Mouse (Mus musculus) limb, embryonic 15.5 days (tissue): ENCODE results near the gene Pars2. TPM values are rescaled to one million over a fixed set of nuclear protein-coding genes. Genes with fewer than 3 reads are reported as not detected.

Source experiments
- ATAC-seq: fragments of 200-750 bp; cut with Nextera tagmentation; 2 replicates; pipeline ENCODE4 v1.8.0; 2017; ENCODE audit warnings: low read depth, moderate TSS enrichment; ENCODE audit not compliant: insufficient number of reproducible peaks, low FRiP score, low TSS enrichment
- H3K27ac ChIP-seq: fragments of 300-500 bp; sonication (generic); 2 replicates; pipeline ENCODE4 v1.5.1; 2015; ENCODE audit warnings: moderate library complexity, mild to moderate bottlenecking, inconsistent platforms
- H3K27me3 ChIP-seq: fragments of 300-500 bp; sonication (generic); 2 replicates; pipeline ENCODE4 v1.6.1; 2015; ENCODE audit warnings: inconsistent platforms
- H3K36me3 ChIP-seq: fragments of 300-500 bp; sonication (generic); 2 replicates; pipeline ENCODE4 v1.6.1; 2015; ENCODE audit warnings: inconsistent platforms
- H3K4me1 ChIP-seq: fragments of 300-500 bp; sonication (generic); 2 replicates; pipeline ENCODE4 v1.6.1; 2015; ENCODE audit warnings: inconsistent platforms
- H3K4me2 ChIP-seq: fragments of 300-500 bp; sonication (generic); 2 replicates; pipeline ENCODE4 v1.6.1; 2015; ENCODE audit warnings: mild to moderate bottlenecking, inconsistent platforms
- H3K4me3 ChIP-seq: fragments of 300-500 bp; sonication (generic); 2 replicates; pipeline ENCODE4 v1.5.1; 2015; ENCODE audit warnings: mild to moderate bottlenecking, inconsistent platforms
- H3K9ac ChIP-seq: fragments of 300-500 bp; sonication (generic); 2 replicates; pipeline ENCODE4 v1.6.1; 2015; ENCODE audit warnings: inconsistent platforms
- H3K9me3 ChIP-seq: fragments of 300-500 bp; sonication (generic); 2 replicates; pipeline ENCODE4 v1.6.1; 2016; ENCODE audit warnings: inconsistent platforms
- WGBS: fragments of 180-500 bp; shearing (Covaris S2); methylation state at CpG from one replicate; pipeline ENCODE4 v1.1.7; 2015; 5-methylcytosine and 5-hydroxymethylcytosine counted together
- polyA plus RNA-seq: library from polyadenylated mRNA; unstranded; fragments of >200 nt; fragmentation: Nextera tagmentation; extraction: Ambion mirVana; gene quantifications from 2 replicates; pipeline ENCODE4 v1.2.1, GENCODE M21; 2015

Gene Pars2
- 12.4 and 14.0 TPM in 2 replicates for polyA plus RNA-seq

DNA sequence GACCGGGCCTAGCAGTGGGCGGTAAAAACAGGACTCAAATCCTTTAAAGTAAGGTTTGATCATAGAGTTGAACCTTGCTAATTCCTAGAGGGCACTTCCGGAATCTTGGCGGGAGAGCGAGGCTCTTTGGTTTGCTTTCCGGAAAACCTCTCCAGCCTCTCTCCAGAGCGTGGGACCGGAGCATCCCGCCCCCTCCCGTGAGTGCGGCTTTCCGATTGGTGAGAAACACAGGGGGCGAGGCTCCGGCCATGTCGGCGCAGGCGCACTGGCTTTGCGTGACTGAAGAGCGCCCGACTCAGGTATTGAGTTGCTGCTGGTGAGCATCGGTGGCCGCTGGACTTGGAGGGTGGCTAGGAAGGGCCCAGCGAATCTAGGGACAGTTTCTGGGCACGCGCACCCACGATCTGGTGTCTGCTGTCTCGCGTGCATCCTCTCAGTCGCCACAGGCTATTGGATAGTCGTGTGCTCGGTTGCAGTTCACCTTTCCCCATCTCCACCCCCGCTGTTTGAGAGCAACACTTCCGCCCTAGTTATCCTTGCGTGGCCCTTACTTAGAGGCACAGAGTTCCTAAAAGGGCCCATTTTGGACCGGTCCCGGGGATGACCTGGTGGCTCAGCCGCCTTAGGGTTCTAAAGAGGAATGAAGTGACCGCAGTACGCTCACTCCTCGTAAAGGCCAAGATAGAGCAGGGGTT is at the start of gene Pars2:
Gene Pars2 (plus strand): TSS at position 237 of the 695 bp plus-strand sequence.
- H3K4me2 ChIP-seq = peak within 1 kb of the TSS; percentile 88
- WGBS = 2% methylated on average over 40 of the region's 40 CpGs
- H3K27ac ChIP-seq = peak within 1 kb of the TSS; percentile 75
- ATAC-seq = peak; percentile 95
- peaks cover 10% of the 10 kb centered on the region for H3K4me1 ChIP-seq
- no peaks in the 10 kb centered on the region for H3K9me3 ChIP-seq
- peak within 1 kb of the TSS; percentile 65 for H3K4me3 ChIP-seq
- peaks cover 25% of the 10 kb centered on the region for H3K36me3 ChIP-seq
- peak within 1 kb of the TSS; percentile 55 for H3K9ac ChIP-seq
- H3K27me3 ChIP-seq = no peaks in the 10 kb centered on the region

DNA sequence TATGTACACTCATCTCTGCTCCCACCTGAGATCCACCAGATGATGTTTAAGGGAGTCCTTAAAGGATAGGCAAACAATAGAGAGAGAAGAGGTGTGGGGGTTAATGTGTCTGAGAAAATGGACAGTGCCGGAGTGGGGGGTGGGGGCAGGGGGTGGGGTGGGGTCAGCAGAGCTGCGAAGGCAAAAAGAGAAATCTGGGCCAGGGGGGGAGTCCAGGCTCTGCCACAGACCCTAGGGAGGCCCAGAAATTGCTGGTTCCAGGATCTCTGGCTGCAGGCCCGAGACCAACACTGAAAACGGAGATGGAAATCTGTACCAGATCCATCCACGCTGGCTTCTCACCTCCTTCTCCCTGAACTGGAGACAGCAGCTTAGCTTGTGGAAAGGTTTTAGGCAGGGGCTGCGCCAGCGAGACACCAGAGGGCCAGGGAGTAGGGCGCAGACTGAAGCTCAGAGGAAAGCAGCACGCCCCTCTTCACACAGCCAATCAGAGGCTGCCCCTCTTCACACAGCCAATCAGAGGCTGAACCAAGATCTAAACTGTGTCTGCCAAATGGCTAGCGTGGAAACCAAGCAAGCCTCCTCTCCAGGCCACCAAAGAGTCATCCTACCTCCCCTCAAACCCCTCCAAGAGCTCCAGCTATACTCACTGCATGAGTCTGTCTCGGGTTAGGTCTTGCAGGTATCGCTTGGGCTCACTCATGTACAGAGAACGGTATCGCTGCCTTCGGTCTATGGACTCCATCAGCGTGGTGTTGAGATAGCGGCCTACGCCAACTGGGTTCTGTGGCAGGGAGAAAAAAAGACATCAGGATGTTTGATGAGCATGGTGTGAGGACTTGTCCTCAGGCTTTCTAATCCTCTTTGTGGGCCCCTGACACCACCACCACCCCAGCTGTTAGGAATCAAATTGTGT is 44.0 kb upstream of the Pars2 start:
- whole genome bisulfite sequencing = 39% methylated on average over 18 of the region's 18 CpGs
- peaks cover 6% of the 10 kb centered on the region; the same call in 1 of the 2 replicates for H3K4me1 ChIP-seq
- no peaks in the 10 kb centered on the region for H3K27me3 ChIP-seq
- peak overlapping the region; percentile 28 for H3K4me2 ChIP-seq
- peak overlapping the region; percentile 14; the same call in 1 of the 2 replicates for H3K4me3 ChIP-seq
- no peaks in the 10 kb centered on the region for H3K9me3 ChIP-seq
- H3K27ac ChIP-seq = no peak overlapping the region
- peak; percentile 74; the same call in 1 of the 2 replicates for ATAC-seq
- no peak overlapping the region for H3K9ac ChIP-seq
- H3K36me3 ChIP-seq = no peaks in the 10 kb centered on the region

DNA sequence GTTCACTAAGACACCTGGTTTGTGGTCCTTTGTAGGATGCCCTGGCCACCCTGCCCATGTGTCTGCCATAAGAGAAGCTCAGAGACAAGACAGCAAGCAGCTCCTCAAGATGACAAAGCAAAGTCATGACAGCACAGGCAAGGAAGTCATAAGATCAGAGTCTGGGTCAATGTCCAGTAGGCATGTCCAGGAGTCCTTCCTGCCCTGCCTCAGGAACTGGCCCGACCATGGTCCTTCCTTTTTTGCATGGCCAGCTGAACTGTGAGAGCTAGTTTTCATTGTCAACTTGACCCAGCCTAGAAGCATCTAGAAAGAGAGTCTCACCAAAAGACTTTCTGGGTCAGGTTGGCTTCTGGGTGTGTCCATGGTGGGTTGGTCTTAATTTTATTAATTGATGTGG is 43.0 kb upstream of the Pars2 start:
- Histone ChIP-seq H3K36me3 (no peaks in the 10 kb centered on the region), H3K9ac (no peak overlapping the region), H3K27ac (no peak overlapping the region), H3K4me3 (no peak overlapping the region), H3K4me2 (no peak overlapping the region), H3K9me3 (no peaks in the 10 kb centered on the region), H3K4me1 (peaks cover 6% of the 10 kb centered on the region; the same call in 1 of the 2 replicates), H3K27me3 (no peaks in the 10 kb centered on the region)
- 76% methylated on average over 1 of the region's 1 CpGs for WGBS
- no peak for ATAC-seq

DNA sequence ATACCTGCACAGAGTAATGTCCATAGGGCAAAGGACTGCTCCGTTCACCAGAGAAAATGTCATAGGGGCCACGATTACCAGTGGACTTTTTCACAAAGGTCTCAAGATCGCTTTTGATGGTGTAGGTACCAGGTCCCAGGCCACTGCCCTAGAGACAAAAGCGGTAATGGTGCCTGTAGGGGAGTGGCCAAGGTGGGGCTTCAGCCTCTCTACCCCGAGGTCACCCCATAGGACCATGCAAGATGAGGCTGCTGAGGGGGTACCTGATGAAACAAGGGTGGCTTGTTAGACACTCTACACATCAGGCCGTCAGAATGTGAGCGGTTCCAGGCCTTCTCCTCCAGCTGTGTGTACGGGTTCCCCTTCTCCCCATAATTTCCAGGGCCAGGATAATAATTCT is 37.8 kb upstream of the Pars2 start:
- H3K36me3 ChIP-seq = no peaks in the 10 kb centered on the region

DNA sequence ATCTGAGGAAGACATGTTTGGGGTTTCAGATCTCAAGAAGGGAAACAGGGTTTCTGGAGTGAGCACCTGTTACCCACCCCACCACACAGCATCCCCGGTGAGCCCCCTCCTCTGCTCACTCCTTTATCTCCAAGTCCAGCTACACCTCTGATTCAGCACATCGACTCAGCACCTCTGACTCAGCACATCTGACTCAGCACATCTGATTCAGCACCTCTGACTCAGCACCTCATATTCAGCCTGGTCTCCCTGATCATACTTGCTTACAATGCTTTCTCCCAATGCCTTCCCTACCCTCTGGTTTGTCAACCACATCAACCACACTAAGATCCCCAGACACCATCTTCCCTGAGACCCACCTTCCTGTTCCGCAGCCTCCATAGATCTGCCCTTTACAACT is 37.3 kb upstream of the Pars2 start:
- no peak overlapping the region for H3K27ac ChIP-seq
- ATAC-seq = no peak
- no peak overlapping the region for H3K9ac ChIP-seq
- no peak overlapping the region for H3K4me3 ChIP-seq
- no peaks in the 10 kb centered on the region for H3K9me3 ChIP-seq
- no peaks in the 10 kb centered on the region for H3K36me3 ChIP-seq
- H3K27me3 ChIP-seq = no peaks in the 10 kb centered on the region
- WGBS = 77% methylated on average over 3 of the region's 3 CpGs
- H3K4me2 ChIP-seq = no peak overlapping the region
- H3K4me1 ChIP-seq = peaks cover 10% of the 10 kb centered on the region

More for the DNA sequence above, 37.8 kb upstream of the Pars2 start:
- no peak overlapping the region for H3K9ac ChIP-seq
- H3K27me3 ChIP-seq = no peaks in the 10 kb centered on the region
- ATAC-seq = no peak
- no peak overlapping the region for H3K4me2 ChIP-seq
- H3K4me3 ChIP-seq = no peak overlapping the region
- H3K4me1 ChIP-seq = peaks cover 10% of the 10 kb centered on the region
- H3K9me3 ChIP-seq = no peaks in the 10 kb centered on the region
- 75% methylated on average over 8 of the region's 8 CpGs for WGBS
- no peak overlapping the region for H3K27ac ChIP-seq

DNA sequence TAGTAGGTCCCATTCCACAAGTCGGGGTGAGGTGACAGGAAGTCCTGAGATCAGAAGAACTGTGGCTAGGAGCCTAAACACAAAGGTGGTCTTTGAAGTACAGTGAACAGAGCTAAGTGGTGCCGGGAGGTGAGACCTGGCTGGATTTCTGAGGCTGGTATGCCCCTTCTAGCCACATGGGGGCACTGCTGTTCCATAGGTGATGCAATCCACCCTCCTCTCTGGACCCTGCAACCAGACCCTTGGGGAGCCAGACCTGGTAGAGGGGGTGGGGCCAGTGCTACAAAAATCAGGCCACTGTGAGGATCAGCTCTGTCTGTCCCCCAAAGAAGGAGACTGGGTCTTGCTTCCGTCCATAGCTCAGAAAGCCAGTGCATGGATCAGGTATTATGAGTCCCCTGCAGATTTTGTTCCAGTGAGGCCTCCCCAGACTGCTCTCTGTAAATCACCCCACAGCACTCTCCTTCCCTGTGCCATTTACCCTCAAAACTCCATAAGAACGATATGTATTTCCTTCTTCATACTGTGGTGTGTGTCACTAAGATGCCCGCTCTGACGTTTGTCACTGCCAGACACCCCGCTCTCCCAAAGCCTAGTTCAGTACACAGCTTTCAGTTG is 36.6 kb upstream of the Pars2 start:
- Histone ChIP-seq H3K27me3 (no peaks in the 10 kb centered on the region), H3K9ac (no peak overlapping the region), H3K4me3 (no peak overlapping the region), H3K4me1 (peaks cover 10% of the 10 kb centered on the region), H3K9me3 (no peaks in the 10 kb centered on the region), H3K27ac (no peak overlapping the region), H3K4me2 (no peak overlapping the region), H3K36me3 (no peaks in the 10 kb centered on the region)
- 42% methylated on average over 7 of the region's 7 CpGs for WGBS
- peak; percentile 30; the same call in 1 of the 2 replicates for ATAC-seq

DNA sequence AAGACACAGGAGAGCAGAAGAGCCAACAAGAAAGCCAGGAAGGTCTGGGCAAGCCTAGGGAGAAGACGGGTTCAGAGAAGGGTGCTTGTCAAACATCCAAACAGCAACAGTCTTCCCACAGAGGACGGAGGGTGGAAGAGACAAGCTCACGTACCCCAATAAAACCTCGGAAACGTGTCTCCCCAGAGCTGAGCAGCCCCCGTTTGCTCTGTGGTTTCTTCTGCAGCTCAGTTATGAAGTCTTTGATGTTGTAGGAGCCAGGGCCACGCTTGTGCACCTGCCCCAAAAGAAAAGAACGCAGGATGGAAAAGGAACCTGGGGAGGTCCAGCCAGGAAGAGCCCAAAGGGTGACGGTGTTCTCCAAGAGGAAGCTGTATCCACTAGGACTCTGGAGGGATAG is 36.0 kb upstream of the Pars2 start:
- Histone ChIP-seq H3K4me1 (peaks cover 10% of the 10 kb centered on the region), H3K27ac (no peak overlapping the region), H3K9ac (no peak overlapping the region), H3K36me3 (no peaks in the 10 kb centered on the region), H3K27me3 (no peaks in the 10 kb centered on the region), H3K9me3 (no peaks in the 10 kb centered on the region), H3K4me2 (no peak overlapping the region), H3K4me3 (no peak overlapping the region)
- WGBS = 69% methylated on average over 9 of the region's 9 CpGs
- no peak for ATAC-seq

DNA sequence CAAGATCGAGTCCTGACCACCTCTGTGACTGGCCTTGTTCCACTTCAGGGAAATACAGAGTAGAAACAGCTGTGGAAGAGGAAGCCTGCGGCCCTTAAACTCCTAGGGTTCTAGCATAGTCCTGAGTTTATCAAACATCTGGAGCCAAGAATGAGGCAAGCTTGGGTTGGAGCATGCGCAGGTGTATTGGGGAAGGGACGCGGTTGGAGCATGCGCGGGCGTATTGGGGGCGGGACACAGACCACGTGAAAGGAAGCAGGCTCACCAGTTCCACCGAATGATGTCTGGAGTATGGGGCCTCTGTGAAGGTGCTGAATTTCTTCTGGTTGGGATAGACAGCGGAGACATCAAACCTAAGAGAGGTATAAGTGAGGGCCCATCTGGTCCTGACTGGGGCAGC is 35.2 kb upstream of the Pars2 start:
- no peak overlapping the region for H3K4me3 ChIP-seq
- no peak overlapping the region for H3K4me2 ChIP-seq
- no peak overlapping the region for H3K27ac ChIP-seq
- peaks cover 10% of the 10 kb centered on the region for H3K4me1 ChIP-seq
- ATAC-seq = no peak
- 76% methylated on average over 12 of the region's 12 CpGs for WGBS
- no peak overlapping the region for H3K9ac ChIP-seq
- H3K36me3 ChIP-seq = no peaks in the 10 kb centered on the region
- H3K27me3 ChIP-seq = no peaks in the 10 kb centered on the region
- H3K9me3 ChIP-seq = no peaks in the 10 kb centered on the region

DNA sequence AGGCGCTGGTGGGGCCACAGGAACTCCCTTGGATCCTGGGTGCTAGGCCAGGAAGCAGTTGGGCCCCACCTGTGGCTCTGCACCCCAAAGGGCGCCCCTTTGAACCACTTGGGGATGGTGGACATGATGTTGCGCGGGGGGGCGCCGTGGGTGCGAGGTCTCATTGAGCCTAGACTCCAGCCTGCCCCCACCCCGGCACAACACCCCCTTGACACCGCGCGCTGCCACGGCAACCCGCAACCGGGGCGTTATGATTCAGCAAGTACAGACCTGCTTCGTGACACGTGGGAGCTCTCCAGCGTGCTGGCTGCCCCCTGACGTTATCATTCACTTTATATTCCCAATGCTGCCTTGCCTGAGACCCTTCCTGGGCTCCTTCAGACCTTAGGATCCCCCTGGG is 33.8 kb upstream of the Pars2 start, which contains the start of gene Lexm:
Gene Lexm (minus strand): TSS at position 186 of the 400 bp plus-strand sequence.
- H3K4me2 ChIP-seq = peak within 1 kb of the TSS; percentile 42
- ATAC-seq = no peak

DNA sequence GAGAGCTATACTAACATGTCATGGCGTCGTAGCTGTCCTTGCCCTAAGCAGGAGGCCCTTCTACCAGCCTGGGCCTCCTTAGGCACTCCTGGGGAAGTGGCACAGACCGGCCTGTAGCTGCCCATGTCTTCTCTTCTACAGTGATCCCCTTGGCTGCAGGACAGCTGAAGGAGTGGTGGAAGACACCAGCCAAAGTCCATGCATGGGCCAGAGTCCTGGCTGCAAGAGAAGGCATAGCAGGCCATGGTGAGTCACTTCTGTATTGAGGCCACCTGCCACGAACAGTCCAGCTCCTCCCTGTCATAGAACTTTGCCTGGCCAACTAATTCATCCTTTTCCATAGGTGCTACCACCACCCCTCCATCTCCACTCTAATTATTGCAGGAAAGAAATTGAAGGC is 32.0 kb upstream of the Pars2 start:
- Histone ChIP-seq H3K4me3 (no peak overlapping the region), H3K36me3 (no peaks in the 10 kb centered on the region), H3K27me3 (peaks cover 28% of the 10 kb centered on the region), H3K4me2 (no peak overlapping the region), H3K9me3 (no peaks in the 10 kb centered on the region), H3K27ac (no peak overlapping the region), H3K9ac (no peak overlapping the region), H3K4me1 (peaks cover 21% of the 10 kb centered on the region)
- ATAC-seq = no peak
- 89% methylated on average over 4 of the region's 4 CpGs for WGBS

More for the DNA sequence above, 33.8 kb upstream of the Pars2 start, which contains the start of gene Lexm:
- H3K9ac ChIP-seq = no peak within 1 kb of the TSS
- H3K36me3 ChIP-seq = no peaks in the 10 kb centered on the region
- peaks cover 10% of the 10 kb centered on the region for H3K27me3 ChIP-seq
- no peaks in the 10 kb centered on the region for H3K9me3 ChIP-seq
- WGBS = under 1% methylated on average over 18 of the region's 19 CpGs
- H3K4me1 ChIP-seq = peaks cover 13% of the 10 kb centered on the region
- peak within 1 kb of the TSS; percentile 20; the same call in 1 of the 2 replicates for H3K4me3 ChIP-seq
- no peak within 1 kb of the TSS for H3K27ac ChIP-seq

DNA sequence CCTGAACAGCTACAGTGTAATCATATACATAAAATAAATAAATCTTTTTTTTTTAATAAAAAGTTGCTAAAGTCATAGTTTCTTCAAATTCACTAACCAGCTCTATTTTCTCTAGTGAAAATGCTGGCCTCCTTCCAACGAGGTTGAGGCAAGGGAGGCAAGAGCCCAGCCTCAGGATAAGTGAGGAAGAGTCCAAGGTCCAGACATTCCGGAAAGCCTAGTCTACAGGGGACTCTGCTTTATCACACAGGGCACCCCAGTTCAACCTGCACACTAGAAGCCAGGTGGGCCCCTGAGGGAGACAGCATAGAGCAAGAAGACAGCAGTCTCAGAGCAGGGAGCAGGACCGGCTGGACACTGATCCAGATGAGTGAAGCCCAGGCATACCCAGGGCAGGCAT is 29.4 kb upstream of the Pars2 start:
- Histone ChIP-seq H3K4me3 (no peak overlapping the region), H3K36me3 (no peaks in the 10 kb centered on the region), H3K9me3 (no peaks in the 10 kb centered on the region), H3K9ac (no peak overlapping the region), H3K4me2 (no peak overlapping the region), H3K27me3 (peaks cover 45% of the 10 kb centered on the region), H3K4me1 (peaks cover 17% of the 10 kb centered on the region), H3K27ac (no peak overlapping the region)
- WGBS = 59% methylated on average over 3 of the region's 3 CpGs
- ATAC-seq = no peak
